Mouse (Mus musculus) spleen, postnatal 10 days (tissue): ENCODE data around the gene Ttll12.

Experiments used
- DNase-seq, 2 experiments: peaks; one replicate each; pipeline ENCODE4 v3.0.0; 2021 to 2022; ENCODE audit warnings: low spot score in 2 of 2

Ttll12 gene

DNA sequence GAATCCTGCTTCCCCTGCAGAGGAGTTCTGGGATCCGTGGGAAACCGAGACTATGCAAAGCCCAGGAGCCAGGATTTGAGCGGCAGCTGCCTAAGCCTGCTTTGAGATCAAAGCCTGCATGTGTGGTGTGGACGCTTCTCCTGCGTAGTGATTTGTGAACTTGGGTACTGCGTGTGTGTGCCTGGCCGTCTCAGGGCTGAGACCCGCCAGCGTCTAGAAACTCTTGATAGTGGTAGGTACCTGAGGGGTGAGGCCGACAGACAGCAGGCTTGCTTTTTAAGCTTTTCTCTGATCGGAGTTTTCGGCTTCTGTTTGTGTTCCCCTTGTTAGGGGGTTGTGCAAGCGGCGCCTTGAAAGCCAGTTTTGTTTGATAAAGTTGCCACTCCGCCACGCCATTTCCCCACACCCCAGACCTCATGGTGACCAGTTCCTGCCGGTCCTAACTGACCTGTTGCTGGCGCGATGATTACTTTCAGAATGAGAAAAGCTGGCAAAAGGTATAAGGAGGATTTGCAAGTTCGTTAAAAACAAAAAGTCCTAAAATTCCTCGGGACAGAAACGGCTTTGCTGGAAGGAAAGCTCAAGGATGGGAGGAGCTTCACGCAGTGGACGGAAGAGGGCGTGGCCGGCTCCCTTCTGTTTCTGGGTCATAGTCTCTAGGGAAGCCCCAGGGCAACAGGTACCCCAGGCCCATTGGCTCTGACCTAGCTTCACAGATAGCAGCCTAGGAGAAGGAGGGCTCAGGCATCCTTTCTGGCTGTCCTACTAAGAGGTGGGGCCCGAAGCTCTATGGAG is 30.9 kb downstream of the Ttll12 start:
- peak; percentile 68 to 79 for DNase-seq

DNA sequence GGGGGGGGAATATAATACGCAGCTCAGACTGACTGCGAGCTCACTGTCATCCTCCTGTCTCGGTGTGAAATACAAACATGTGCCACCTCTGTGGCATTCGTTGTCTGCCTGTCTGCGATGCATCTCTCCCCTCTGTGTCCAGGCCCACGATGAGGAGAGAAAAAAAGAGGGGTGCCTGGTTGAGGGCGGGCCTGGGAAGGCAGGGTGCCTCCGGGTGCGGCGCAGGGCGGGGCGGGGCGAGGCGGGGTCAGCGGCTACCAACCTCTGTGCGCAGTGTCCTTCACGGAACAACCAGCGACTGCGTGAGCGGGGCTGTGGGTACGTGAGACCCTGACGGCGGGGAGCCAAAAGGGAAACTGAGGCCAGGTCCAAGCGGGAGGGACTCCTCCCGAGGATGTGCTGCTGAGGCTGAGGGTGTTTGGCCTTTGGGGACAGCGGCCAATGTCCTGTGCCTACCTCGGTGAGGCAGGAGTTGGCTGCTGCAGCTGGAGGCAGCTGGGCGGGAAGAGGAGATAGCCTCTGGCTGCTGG is 31.6 kb downstream of the Ttll12 start, which contains the start of the genes Tspo and Mcat:
TSS of gene Tspo (plus strand) at position 266 of the 530 bp plus-strand sequence.
TSS of gene Mcat (minus strand) at position 461 of the 530 bp plus-strand sequence.
- peak; percentile 86 to 92 for DNase-seq

DNA sequence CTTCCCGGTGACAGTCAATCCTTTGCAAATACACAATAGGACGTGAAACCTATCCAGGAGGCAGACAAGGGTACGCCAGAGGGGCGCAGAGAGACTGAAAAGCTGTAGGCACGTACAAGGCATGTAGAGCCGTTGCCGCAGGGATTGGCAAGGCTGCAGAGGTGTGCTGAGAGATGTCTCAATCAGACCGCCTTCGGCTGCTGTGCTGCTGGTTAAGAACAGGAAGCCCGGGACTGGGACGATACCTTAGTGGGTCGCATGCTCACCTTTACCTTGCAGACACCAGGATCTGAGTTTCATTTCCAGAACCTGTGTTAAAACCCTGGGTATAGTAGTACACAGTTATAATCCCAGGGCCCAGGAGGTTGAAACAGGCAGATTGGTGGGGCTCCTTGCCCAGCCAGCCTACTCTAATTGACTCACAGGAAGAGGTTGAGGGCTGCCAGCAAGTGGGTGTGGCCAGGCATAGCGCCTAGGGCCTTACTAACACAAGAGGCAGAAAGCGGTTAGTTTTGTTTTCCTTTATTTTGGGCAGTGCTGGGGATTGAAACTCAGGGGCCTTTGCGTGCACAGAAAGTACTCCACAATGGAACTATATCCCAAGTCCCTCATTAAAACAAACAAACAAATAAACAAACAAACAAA is 32.2 kb downstream of the Ttll12 start:
- DNase-seq: peak; percentile 65 to 84

DNA sequence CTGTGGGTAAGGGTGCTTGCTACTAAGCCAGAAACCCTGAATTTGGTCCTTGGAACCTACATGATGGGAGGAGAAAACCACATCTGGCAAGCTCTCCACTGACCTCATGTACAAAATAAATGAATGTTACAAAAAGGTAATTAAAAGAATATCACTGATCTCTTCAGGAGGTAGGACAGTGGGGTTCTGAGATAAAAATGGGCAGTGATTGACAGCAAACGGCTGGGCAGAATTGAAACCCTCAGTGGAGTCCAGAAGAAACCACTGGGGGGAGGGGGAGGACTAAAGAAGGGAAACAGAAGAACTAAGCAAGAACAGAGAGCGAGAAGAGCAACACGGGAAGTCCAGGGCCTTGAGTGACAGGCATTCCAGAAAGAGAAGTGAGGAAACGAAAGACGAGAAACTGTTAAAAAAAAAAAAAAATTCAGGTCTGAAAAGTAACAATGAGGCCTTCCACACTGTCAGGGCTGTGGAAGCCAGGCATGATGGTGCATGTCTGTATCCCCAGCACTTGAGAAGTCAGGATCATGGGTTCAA is 33.9 kb downstream of the Ttll12 start:
- DNase-seq: no peak

DNA sequence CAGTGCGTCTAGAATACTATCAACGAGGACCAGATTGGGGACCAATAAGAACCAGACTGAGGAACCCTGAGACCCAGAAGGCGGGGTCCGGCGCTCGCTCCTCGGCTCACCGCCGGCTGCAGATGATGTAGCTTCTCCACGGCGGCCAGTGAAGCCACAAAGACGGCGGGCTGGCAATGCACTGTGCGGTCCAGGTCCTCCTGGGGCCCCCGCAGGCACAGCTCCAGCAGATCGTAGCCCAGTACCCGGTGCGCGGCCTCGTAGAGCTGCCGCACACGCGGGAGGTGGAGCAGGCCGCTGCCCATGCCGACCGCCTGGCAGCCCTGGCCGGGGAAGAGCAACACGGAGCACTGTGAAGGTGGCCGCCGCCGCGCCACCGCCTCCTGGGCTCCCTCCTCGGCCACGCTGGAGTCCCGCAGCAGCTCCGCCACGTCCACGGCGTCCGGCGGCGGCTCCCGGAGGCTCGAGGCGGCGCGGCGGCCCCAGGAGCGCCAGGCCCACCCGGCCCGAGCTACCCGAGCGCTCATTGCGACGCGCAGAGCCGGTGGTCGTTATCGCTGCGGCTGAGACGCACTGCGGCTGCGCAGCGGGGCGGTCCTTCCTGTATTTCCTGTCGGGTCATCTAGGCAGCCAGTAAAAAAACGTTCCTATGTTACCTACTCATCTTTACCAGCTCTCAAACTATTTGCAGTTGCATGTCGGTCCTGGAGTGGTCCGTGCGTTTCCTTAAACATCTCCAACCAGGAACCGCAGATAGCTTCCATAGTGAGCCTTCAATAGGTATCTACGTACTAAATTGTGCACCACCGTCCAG is 39.6 kb downstream of the Ttll12 start:
- peak; percentile 86 to 91 for DNase-seq

DNA sequence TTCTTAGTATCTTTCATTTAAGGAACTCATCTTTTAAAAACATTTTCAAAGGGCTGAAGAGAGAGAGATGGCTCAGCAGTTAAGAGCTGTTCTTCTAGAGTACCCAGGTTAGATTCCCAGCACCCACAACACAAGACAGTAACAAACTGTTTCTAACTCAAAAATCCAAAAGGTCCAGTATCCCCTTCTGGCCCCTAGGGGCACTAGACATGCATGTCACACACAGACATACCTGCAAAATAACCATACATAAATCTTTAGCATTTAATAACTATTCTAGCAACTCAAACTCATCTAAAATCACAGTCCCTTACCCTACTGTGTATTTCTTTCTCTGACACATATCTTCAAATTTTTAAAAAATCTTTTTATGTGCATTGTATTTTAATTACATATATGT is 41.1 kb downstream of the Ttll12 start:
- no peak for DNase-seq

DNA sequence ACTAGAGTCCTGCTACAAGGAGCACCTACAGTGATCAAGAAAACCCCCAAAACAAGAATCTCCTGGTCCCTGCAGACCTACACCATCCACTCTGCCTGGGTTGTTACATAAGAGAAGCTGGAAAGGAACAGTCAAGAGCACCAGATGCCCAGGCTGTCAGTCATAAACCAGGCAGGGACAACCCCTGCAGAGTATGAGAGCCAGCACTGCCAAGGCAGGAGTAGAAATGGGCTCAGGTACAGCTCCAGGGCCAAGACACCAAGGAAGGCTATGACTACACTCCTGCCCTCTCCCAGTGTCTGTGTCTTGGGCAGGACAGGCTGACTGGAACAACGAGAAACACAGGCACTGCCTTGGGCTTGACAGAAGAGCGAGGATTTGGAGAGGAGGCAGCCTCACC is 44.8 kb downstream of the Ttll12 start:
- DNase-seq: no peak

- DNase-seq: no peak
These were observed 47.8 kb downstream of the Ttll12 start for GRCm38 (mm10) chr15:83547144-83547543.

- DNase-seq: no peak
These were observed 48.9 kb downstream of the Ttll12 start for GRCm38 (mm10) chr15:83546029-83546428.

GRCm38 (mm10) chr15:83541647-83542287 is 53.2 kb downstream of the Ttll12 start:
- no peak for DNase-seq

- no peak for DNase-seq
These were observed 55.1 kb downstream of the Ttll12 start for GRCm38 (mm10) chr15:83539905-83540304.

GRCm38 (mm10) chr15:83538855-83539254 is 56.1 kb downstream of the Ttll12 start:
- no peak for DNase-seq

DNA sequence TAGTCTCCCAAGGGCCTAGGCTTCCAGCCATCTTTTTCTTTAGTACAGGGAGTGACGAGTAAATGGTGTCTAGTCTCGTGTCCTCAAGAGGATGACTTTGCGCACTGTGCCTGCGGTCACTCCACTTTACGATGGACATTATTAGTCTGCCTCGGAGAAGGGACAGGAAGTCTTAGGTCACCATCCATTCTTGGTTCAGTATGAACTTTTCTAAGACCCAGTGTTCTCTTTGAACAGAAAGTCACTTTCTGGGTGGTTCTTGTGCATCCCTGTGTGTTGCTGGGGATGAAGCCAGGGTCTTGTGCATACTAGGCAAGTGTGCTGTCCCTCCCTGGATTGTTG is 59.1 kb downstream of the Ttll12 start:
- DNase-seq: no peak

DNA sequence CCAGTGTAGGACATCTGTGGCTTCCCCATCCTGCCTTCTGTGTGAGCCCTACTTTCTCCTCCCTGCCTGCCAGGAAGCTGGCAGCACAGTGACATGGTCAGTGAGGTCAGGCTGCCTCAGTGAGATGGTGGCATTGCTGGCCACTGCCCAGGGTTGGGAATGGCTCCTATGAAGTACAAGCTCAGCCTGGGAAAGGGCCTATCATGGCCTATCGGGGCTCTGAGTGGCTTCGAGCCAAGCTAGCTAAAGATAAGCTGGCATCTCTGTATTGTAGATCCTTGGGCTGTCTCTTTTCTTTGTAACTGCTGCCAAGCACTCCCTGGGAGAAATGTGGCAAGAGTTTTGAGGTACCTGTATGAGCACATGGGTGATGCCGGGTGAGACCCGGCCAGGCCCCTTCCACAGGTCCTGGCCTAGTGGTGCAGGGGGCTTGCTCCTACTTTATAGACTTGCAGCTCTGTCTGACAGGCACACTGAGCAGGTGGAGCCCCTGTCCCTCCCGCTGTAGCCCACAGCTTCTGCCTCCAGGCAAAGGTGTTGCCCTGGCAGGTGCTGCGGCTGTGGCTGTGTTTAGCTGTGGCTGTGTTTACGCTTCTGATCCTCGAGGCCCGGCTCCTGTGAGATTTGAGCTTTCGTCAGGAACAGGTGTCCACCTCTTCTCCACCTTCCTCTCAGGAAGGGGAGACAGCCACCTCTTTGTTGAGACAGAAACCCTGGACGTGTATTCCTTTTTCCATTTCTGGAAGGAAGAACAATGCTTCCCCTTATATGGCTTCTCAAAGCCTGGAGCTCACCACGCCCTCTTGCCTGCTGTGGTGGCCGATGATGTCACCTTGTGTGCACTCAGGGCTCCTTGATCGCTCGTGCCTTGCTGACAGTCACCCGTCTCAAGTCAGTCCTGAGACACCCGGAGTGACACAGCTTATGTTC is 59.7 kb downstream of the Ttll12 start:
- DNase-seq: no peak

DNA sequence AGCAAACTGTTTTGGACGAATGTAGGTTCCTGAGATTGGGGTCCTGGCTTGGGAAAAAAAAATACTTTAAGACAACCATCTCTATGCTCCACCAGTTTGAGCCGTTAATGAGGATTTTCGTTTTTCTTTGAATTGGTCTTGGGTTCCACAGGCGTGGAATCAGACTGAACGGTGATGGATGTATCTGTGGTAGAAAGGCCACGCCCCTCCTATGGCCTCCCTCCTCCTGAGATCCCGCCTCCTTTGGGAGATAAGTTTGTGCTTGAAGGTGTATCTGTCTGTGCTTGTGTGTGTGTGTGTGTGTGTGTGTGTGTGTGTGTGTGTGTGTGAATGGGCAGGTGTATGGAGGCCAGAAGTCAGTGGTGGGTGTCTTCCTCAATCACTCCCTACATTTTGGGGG is 62.4 kb downstream of the Ttll12 start:
- DNase-seq: no peak

DNA sequence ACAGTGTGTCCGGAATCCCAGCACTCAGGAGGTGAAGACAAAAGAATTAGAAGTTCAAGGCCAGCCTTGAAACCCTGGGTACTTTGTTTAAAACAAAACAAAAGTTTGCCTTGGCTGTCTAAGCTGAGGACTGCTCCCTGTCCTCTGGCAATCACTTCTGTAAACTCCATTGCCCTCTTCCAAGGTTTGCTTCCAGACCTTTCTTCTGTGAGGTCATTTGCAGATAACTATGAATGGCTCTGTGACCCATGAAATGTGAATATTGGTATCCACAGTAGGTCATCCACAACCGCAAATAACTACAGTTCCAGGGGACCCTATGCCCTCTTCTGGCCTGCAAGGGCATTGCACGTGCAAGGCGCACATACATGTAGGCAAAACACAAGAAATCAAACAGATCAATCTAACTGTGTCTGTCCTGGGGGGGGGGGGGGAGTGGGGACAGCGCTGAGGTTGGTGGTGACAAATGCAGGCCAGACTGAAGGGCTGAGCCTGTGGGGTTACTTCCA is 62.9 kb downstream of the Ttll12 start:
- DNase-seq: peak in 1 of 2 experiments; percentile 50

DNA sequence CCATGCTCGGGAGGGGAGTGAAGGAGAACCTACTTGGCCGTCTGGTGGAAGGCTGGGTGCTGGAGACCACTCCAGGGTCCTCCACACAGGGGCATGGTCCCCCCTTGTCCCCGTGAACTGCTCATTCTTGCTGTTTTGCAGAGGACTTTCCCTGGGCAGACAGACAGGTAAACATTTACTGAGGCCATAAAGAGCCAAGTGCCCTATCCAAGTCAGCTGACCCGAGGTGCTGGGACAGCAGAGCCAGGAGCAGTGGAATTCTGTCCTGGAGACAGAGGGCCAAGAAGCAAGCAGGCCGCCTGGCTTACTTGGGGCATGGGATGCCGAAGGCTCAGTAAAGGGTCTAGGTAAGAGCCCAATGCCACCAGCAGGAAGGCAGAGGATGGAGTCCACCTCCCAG is 64.3 kb downstream of the Ttll12 start:
- DNase-seq: no peak

- DNase-seq: no peak
These were observed 64.7 kb downstream of the Ttll12 start for GRCm38 (mm10) chr15:83530233-83530632.

GRCm38 (mm10) chr15:83529765-83530164 is 65.2 kb downstream of the Ttll12 start:
- DNase-seq: no peak

DNA sequence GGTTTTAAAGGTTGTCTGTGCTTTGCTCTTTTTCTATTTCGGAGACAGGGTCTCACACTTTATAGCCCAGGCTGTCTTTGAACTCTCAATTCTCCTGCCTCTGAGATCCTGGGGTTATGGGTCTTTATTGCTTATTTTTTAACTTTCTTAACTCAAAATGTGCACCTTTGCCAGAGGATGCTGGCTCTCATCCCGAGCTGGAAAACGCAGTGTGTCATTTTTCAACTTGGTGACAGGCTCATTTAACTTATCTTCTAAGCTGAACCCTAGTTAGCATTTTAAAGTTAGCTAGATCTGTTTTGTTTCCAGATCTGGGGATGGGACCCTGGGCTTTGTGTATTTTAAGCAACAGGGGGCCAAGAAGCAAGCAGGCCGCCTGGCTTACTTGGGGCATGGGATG is 66.1 kb downstream of the Ttll12 start:
- no peak for DNase-seq
